Mouse (Mus musculus): Measurements from ENCODE around the gene Il1rap.

The Il1rap gene

DNA sequence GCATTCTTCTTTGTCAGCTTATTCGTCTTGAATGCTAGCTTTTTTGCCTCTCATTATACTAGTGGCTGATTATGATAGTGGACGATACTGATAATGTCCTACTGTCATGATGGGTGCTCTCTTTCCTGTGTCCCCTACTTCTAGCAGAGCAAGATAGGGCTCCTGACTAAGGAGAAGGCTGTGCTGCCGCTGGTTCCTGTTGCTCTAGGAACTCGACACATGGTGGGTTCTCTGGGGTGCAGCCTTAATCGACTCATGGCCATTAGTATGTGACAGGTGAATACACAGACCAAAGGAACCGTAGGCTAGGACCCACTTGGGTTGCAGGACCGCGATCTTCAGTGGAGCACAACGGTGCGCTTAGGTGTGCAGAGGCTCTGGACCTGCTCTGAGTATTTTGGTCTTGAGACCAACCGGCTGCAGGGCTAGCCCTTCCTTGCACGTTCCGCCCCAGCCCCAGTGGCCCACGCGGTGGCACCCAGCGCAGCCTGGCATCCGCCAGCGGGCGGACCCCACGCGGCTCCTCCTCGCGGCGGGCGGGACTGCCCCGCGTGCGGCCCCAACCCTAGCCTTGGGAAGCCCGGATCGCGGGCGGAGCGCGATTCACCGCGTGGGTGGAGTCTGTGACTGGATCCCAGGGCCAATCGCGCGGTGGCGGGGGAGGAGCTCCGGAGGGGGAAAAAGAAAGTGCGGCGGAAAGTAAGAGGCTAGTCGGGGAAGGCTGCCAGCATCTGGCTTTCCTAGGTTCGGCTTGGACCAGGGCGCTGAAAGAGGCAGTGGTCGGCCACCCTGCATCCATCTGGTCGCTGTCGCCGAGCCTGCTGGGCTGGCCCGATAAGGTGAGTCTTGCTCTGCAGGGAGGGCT, at the start of gene Il1rap:
Gene Il1rap (plus strand): TSS at position 657 of the 865 bp plus-strand sequence.
- peak; percentile 92 for DNase-seq (ENCODE audit: low spot score)

DNA sequence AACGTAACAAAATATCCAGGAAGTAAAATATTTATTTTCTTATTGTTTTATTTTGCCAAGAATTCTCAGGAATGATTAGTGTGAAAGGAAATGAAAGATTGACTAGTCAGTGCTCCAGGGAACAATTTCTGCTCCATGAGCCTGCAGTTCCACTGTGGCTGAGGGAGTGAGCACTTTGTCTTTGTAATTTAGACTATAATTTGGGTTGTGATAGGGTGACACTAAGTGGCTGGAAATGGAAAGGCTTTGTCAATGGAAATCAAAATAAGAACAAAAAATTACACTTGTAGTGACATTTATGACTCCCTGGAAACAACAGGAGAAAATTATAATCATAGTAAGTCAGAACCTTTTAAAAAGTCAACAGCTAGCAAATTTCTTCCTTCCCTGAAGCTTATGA, 49.2 kb upstream of the Il1rap start:
- no peak for DNase-seq (ENCODE audit: low spot score)

DNA sequence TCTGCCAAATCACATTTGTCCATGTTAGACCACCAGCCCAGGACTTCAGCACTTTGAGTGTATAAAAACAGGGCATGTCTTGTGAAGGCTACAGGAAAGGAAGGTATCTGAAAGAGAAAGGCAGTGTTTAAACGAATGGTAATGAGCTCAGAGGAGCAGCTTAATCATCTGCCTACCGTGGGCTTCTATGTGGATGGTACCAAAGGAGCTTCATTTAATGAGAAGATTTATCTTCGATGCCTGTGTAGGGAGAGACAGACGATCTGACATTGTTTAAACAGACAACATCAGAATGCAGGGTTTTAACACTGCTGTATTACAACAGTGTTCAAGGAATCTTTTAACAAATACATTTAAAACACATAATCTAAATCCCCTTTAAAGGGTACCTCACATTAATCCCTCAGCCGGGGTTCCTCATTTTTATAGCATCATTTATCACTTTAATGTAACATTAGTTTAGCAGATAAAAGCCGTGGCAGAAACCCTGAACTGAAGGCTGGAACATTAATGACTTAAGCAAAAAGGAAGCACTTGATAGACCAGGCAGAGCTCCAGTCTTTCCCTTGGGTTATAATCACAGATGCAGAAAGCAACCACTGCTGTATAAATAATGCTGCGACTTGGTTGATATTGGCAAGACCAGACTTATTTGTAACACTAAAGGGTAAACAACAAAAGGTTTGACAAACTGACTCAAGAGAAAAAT, 35.2 kb upstream of the Il1rap start:
- DNase-seq (ENCODE audit: low spot score): peak; percentile 31

DNA sequence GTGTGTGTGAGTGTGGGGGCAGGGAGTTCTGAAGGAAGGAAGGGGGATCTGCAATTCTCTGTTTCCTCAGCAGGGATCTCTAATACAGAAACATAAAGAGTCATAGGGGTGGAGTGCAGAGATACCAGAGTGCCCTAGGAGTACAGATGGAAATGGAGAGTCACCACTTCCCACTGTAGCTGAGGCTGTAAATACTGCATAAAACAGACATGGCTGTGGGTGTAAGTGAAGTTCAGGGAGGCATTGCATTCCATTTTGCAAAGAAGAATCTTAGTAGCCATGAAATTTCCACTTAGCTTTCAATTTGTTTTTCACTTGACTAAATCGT, 34.7 kb upstream of the Il1rap start:
- no peak for DNase-seq (ENCODE audit: low spot score)

DNA sequence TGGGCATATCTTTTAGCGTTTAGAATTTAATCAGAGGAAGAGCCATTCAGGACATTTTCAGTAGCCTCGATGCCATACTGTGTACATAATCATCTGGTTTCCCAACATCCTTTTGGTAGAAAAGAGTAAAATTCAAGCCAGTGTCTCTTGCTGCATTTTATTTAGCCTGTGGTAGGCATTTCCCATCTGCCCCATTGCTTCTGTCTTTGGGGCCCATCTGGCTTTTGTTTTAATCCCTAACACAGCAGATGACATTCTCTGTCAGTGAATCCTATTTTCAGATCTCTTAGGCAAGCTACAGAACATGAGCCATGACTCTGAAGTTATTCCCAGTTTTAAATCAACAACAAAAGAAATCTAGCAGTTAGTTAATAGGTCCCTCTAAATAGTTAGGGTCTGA, 32.3 kb upstream of the Il1rap start:
- no peak for DNase-seq (ENCODE audit: low spot score)

DNA sequence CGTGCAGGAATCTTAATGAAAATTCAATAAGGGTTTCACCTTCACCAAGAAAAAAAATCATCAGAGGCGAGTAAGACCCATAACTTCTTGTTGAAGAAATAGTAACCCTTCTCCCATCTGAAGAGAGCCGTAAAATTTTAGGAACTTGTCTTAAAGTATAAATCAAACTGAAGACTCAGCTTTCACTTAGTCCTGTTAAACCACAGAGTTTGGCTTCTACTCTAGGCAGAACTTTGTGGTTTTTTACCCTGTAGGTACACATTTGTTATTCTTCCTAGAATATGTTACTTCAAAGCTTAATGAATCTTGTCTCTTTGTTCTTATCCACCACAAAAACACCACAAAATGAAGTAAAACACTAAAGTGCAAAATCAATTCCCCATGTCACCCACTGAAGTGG, 29.3 kb upstream of the Il1rap start:
- DNase-seq (ENCODE audit: low spot score): no peak

DNA sequence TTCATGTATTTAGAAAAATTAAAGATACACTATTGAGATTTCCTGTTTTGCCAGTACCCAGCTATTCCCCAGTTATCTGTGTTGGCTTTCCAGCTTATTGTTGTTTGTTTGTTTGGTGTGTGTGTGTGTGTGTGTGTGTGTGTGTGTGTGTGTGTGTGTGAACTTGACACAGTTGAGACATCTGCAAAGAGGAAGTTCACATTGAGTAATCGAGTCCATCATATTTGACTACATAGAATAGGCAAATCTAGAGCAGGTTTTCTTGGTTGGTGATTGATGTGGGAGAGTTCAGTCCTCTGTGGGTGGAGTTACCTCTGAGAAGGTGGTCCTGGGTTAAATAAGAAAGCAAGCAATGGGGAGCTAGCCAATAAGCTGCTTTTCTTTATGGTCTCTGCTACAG, 22.7 kb upstream of the Il1rap start:
- no peak for DNase-seq (ENCODE audit: low spot score)

DNA sequence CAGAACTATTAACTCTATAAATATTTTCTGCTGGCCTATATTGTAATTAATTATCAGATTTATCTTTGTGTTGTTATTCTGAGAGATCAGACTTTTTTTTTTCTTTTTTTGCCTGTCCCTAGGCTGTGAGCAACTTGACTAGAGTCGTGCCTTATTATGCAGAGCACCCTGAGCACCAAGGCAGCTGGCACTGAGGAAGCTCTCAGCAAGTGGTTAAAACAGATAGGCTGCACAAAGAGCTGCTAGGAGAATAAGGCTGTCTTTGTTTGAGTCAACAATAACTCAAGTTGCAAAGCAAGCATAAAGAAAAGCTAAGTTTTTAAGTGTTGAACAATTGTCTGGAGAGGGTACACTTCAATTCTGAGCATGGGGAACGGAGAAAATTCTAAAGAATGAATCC, 19.8 kb upstream of the Il1rap start:
- no peak for DNase-seq (ENCODE audit: low spot score)

DNA sequence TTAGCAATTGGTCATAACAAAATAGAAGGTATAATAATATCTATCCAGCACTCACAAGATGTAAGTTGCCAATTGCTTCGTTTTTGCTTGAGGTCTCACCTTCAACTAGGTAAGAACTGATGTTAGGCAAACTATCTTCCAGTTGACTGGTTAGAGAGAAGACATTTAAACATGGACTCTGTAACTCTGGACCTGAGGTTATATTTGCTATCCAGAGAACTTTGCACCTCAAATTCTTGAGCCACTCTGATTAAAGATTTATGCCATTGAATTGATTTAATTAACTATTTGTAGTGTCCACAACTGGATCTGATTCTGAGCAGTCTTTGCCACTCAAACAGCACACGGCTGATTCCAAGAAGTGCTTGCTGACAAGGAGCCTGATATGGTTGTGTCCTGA, 18.7 kb upstream of the Il1rap start:
- DNase-seq (ENCODE audit: low spot score): no peak

DNA sequence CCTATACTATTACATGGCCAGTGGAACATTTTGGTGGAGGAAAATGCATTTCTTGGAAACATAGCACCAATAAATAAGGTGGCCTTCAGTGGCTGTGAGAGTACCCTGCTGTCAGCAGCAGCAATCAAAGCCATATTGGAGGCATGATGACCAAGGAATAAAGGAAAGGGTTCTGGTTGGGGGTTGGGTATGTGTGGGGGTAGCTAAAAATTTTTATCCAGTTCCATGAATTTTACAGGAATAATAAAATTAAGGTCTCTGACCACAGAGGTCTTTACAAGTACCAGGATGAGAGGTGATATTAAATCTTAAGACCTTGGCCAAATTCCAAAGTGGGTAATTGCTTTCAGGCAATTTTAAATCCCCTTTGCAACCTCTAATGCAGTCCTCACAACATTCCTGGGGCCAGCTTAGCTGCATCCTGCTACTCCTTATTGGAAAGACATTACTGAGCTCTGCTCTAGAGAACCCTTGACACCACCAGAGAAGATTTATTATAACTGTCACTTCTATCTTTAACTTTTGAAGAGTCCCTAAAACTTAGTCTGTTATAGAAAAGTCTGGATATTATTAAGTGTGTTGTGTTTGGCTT, 12.0 kb upstream of the Il1rap start:
- DNase-seq (ENCODE audit: low spot score): no peak

DNA sequence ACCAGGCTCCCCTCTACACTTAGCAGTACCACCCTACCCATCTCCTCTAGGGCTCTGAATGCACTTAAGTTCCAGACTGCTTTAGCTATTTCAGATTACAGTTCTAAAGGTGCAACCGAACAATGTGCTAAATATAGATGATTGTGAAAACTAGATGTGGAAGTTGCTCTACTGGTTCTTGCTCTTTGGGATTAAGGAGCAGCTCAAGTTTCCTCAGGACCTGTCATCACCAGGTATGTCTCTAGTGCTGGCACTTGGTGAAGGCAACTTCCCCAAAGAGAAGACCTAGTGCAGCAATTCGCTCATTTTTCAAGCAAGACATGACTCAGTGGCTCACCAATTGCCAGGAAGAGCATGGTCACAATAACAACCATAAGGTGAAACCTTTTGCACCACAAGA, 9.7 kb upstream of the Il1rap start:
- DNase-seq (ENCODE audit: low spot score): no peak

DNA sequence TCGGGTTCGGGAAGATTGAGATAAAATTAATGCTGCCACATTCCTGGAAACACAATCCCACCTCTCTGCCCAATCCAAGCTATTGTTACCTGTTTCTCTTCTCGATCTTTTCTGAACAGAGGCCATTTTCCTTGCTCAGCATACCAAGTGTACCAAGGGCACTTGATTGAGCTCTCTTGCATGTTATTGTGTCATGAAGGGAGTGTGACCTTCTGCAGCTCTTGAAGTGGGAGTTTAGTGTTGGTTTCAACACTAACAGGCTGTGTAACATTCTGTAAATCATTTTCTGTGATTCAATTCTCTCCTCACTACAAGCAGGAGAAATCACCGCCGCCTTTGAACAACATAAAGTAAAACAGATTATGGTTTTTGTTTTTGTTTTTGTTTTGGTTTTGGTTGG, 7.3 kb upstream of the Il1rap start:
- DNase-seq (ENCODE audit: low spot score): no peak

DNA sequence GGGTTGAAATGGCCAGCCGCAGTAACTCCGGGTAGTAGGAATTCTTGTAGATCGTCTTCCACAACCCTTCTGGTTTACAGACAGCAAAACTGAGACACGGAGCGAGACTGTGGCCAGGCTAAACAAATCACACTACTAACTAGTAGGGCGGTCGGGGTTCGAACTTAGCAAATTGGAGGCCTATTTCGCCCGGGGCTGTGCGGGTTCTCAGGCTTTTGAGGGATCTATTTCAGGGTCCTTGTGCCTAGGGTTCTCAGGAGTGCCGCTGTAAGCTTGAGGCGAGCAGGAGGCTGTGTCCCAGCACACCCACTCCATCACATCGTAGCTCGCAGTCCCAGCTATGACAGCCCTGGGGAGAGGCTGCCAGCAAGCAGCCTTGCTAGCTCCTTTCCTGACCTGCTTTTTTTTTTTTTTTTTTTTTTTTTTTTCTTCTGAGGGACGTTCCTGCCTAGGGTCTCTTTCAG, 441 bp downstream of the Il1rap start:
- DNase-seq (ENCODE audit: low spot score): peak; percentile 60

DNA sequence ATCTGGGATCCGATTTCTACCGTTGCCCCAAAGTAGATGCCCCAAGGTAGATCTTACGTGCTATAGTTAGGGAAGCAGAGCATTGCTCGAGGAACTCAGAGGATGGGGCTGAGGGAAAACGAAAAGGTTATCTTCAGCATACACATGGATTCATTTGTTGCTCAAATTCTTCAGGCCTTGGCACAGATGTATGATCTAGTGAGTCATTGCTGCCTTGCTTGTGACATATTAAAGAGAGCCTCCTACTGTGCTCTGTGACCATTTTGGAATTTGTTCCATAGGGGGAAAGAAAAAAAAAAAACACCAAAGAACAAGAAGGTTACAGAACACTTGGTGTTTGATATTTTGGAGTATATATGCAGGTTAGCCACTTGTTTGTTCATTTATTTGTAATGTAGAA, 4.3 kb downstream of the Il1rap start:
- no peak for DNase-seq (ENCODE audit: low spot score)

DNA sequence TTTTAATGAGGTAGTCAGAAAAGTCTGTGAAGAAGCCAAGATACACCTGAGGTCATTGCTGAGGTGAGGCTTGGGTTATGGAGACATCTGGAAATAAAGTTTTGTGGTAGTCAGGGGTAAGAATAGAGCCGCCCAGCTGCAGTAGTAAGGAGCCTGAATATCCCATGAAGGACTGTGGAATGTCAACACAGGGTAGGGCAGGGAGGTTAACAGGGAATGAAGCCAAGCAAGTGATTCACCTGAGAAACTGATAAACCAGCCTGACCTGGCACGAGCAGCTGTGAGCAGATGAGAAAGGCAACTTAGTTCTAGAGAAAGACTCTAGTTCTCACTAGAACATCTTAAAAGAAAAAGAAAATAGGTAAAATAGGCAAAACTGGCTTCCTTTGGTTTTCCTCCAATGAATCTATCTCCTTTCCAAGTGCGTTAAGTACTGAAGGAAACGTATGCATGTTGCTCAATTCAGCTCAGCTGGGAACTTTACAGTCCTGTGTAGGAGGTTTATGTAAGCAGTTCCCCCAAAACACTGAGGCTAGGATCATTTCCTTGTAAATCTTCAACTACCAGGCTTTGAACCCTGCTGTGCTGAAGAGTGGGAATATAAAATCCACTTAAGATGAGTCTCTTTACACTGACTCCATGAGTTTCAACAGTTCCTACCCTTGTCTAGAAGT, 9.5 kb downstream of the Il1rap start:
- no peak for DNase-seq (ENCODE audit: low spot score)

DNA sequence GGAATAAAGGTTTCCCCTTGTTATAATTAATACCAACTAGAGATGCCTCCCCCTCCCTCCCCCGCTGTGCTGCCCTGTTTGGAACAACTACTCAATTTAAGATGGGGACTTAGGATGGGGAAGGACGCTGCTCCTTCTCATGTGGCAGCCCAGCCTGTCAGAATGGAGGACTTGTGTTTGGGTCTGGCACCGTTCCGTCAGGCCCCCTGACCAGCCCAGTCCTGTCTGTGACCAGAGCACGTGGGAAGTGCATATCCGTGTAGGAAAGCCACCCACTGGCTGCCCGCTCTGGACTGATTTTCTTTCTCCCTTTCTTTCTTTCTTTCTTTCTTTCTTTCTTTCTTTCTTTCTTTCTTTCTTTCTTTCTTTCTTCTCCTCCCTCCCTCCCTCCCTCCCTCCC, 14.9 kb downstream of the Il1rap start:
- no peak for DNase-seq (ENCODE audit: low spot score)

DNA sequence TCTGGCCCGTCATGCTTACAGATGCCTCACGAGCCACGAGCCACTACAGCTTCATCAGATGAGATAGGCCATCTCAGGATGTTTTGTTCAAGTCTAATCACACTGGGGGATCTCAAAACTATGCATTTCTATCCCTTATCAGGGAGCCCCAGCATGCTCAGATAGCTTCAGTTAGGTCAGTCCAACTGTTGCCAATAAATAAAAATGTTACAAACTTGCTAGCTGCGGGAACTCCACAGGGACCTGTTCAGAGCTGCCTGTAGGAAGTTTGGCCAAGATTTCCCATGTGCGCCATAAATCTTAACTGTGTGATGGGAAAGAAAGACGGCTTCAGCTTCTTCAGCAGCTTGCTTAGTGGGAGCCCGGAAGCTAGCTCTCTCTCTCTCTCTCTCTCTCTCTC, 15.8 kb downstream of the Il1rap start:
- DNase-seq (ENCODE audit: low spot score): peak; percentile 57

DNA sequence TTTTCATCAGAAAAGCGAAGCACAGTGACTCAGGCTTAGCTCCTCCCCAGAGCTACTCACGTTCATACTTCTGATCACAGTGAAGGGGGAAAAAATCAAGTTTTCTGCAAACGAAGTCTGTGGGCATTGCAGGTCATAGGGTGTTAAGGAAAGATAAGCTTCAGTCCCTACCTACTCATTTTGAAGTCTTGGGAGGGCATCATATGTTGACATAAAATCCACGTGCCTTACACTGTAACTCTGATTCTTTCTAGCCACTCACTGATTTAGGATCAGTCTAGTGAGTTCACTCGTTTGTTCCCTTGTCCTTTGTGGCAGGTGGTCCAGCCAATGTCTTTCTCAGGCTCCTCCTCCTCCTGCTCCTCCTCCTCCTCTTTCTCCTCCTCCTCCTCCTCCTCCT, 17.1 kb downstream of the Il1rap start:
- DNase-seq (ENCODE audit: low spot score): no peak

DNA sequence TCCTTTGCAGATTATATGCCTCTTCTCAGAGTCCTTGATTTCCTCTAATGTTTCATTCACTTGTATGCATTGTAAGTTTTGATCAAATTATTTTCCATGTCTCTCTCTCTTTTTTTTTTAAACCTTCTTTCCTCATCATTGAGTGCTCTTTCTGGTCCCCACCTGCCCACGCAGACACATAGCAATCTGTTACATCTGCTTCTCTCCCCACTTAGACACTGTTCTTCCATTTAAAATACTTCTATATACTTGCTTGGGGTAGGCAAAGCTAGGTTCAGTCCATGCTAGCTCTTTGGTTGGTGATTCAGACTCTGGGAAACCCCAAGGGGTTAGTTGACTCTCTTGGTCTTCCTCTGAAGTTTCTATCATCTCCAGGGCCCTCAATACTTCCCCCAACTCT, 20.0 kb downstream of the Il1rap start:
- DNase-seq (ENCODE audit: low spot score): no peak

DNA sequence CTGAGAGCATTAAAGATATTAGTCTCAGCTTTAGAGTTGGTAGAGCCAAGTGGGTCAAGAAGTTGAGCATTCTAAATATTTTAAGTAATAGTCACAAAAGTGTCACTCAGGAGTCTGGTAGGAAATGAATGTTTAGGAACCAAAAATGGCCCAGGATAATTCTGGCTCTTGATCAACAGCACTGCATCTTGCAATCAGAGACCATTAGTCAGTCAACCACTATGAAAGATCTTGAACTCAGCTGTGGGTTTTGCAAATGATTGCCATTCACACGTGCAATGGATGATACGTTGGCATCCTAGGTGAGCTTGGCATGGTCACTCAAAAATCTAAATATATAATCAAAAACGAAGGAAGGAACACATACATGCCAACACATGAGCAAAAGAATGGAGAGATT, 23.1 kb downstream of the Il1rap start:
- no peak for DNase-seq (ENCODE audit: low spot score)

DNA sequence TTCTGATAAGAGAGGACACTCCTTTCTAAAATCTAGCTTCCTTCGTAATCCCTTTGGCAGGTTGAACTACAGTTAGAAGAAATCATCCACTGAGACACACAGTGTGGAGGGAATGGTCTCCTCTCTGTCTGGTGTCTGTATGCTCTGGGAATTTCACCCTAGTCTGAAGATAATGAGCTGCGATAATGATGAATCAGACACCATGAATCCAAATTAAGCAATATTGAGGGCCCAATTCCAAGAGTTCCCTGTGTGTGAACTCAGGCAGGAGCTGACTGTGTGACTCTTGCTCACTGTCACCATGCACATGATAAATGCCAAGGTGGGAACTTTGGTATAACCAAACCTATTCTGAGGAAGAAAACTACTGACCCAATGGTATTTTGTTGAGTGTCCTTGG, 26.5 kb downstream of the Il1rap start:
- DNase-seq (ENCODE audit: low spot score): no peak

DNA sequence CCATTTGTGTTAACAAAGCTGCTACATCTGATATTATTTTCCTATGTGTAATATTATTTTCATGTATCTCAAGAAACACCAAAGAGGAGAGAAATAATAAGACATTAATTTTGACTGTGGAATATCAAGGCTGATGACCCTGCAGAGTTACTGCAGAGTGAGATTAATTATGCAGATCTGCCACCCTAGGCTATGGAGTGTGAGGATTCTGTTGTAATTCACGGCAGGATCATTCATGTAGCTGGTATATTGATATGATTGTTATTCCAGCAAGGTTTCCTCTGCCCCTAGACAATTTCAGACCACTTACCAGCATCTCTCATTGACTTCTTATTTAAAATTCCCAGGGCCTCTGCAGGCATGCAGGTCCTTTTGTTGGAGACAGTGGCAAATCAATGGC, 29.0 kb downstream of the Il1rap start:
- DNase-seq (ENCODE audit: low spot score): no peak
